Mouse (Mus musculus) kidney, adult 18-20 months (tissue): ENCODE results near the gene Cwc25.
"Not testable (repeated sequence)": the region's sequence is repeated elsewhere in the genome, so short reads cannot be mapped to it uniquely, and the experiment has no call there.

Experiments
- DNase-seq: peaks from one replicate; pipeline ENCODE4 v3.0.0; 2021

Cwc25 gene

DNA sequence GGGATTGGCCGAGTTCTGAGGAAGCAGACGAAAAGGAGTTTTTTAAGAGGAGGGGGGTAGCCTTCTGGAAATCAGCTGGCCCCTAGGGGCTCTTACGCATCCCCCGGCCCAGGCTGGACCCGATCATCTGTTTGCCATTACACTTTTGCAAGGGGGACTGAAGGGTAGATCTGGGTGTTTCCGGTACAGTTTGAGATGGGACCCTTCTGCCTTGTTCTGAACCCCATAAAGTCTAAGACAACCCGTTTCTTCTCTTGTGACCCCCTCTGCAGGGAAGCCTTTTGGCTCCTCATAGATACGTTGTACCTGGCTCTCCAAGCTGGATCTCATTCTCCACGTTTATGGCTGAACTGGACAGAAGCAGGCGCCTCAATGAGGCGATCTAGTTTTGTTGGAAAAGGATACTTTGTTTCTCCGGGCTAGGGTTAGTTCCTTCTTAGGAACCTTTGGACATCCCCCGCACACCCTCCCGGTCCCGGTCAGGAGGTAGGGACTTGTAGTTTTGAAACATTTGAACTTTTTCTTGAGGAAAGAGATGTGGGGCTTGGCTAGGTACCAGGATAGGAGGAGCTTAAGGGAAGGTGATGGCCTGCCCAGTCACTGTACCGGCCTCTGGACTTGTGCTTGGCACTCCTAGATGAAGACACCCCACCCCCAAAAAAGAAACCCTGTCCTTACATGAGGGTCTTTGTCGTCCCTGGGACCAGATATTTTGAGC lies 34.5 kb upstream of the Cwc25 start:
- DNase-seq: peak; percentile 75

DNA sequence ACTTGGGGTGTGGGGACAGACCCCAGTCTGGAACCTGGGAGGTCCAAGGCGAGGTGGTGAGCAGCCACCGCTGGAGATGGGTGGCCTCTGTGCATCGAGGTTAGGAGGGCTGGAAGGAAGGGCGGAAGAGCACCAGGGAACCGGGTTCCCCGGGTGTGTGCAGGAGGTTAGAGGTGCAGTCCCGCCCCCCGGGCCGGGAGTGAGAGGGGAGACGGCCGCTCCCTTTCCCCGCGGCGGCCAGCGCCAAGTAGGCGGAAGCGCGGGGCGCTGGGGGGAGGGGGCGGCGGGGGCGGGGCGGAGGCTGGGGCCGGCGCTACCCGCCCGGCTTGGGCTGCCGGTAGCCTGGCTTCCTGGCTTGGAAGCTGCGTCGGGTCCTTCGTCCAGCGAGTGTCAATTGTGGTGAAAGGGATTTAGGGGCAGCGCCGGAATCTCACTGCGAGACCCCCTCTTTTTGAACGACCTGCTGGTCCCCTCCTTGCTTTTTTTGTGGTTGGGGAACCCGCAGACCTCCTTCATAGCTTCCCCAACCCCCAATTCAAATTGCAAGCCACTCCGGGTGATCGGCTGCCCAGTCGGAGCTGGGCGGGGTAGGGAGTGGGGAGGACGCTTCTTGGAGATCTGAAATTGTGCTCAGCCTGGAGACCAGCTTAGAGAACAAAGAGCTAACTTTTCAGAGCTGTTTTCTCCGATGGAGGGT lies 33.8 kb upstream of the Cwc25 start:
- peak; percentile 84 for DNase-seq

DNA sequence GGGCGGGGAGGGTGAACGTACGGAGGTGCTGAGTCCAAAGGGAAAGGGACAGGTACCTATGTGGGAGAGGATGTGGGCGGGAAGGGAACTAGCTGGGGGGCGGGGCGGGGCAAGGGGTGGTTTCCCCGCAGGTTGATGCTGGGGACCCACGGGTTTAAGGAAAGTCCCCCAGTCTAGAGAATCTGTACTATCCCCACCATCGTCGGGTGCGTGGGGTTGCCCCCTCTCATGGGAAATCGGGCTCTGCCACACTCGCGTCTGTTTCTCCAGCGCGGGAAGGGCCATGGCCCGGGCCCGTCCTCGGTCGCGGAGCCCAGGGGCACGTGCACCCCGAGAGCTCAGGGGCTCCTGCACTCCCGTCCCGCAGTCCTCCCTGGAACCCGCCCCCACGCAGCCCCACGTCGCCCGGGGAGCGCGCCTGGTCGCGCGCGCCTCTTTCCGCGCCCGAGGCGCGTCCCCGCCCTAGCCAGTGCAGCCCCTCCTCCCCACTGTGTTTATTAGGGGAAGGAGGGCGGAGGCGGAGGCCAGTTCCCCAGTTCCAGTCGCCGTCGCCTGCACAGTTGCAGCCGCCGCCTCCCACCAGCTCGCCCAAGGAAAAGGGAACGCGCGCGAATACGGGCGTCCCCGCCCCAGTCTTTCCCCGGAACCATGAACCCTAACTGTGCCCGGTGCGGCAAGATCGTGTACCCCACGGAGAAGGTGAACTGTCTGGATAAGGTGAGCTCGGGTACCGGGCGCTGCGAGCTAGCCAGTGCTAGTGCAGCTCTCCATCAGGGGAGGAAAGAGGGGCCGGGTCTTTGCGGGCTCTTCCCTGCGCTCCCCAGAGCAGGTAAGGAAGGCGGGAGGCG lies 33.0 kb upstream of the Cwc25 start:
- peak; percentile 89 for DNase-seq

DNA sequence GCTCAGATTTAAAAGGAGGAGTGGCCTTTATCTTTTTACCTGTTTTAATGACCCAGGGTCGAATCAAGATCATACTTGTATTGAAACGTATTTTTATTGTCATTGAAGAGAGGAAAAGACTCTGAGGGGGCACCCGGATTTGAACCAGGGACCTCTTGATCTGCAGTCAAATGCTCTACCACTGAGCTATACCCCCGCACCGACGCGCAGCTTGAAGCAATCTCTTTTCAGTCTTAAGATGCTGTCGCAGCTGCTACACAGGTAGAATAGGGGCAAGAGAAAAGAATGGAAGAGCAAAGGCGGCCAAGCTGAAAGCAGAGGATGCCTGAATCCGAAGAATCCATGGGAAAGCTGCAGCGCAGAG lies 32.4 kb upstream of the Cwc25 start, which contains the start of gene Lasp1:
Lasp1 (plus strand) TSS at position 219 of the 364 bp plus-strand sequence.
- peak; percentile 91 for DNase-seq

DNA sequence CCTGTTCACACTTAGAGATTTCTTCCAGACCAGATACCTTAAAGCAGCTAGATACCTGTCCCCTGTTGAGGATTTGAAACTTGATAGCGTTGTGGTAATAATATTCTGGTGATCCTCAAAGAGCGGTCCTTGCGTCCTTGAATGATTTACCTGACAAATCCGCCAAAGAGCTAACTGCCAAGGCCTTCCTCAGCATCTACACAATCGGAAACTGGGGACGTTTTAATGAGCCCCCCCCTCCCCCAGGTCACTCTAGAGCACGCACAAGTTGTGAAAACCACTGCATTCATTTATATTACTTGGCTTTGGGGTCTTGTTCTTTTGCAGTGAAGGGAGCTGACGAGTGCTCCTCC lies 31.7 kb upstream of the Cwc25 start:
- no peak for DNase-seq

DNA sequence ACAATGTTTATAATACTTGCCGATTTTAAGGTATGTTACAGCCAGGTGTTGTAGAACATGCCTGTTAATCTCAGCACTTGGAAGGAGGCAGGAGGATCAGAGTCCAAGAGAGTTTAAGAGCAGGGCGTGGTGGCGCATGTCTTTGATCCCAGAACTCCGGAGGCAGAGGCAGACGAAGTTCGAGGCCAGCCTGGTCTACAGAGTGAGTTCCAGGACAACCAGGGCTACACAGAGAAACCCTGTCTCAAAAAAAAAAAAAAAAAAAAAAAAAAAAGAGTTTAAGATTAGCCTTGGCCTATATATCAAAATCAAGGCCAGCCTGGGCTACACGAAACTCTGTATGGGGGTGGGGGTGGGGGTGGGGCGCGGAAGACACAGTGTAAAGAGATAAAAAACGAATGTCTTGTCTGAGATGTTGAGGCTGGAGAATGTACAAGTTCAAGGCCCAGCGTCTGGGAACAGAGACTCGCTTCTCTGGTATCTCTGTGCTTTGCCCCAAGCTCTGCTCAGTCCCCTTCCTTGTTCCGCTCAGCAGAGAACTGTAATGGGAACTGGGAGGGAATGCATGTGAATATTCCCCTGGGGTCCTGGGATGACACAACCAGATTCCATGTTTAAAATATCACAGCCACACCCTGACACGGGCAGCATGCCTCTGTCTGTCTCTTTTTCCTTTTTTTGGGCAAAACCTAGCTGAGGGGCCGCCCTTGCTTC lies 31.2 kb upstream of the Cwc25 start:
- no peak for DNase-seq

DNA sequence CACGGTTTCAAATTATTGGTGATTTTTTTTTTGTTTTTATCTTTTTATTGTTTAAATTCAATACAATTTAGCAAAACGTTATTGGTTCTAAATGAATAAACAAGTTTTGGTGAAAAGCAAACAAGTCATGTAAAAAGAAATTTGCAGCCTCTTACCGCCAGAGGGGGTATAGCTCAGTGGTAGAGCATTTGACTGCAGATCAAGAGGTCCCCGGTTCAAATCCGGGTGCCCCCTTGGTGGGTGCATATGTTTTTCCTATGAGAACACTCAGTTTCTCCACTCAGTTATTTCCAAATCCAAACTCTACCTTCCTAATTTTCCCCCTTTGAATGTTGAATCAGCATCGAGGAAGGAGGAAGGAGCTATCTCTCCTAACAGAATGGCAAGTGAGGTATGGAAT lies 30.6 kb upstream of the Cwc25 start:
- DNase-seq: peak; percentile 73

DNA sequence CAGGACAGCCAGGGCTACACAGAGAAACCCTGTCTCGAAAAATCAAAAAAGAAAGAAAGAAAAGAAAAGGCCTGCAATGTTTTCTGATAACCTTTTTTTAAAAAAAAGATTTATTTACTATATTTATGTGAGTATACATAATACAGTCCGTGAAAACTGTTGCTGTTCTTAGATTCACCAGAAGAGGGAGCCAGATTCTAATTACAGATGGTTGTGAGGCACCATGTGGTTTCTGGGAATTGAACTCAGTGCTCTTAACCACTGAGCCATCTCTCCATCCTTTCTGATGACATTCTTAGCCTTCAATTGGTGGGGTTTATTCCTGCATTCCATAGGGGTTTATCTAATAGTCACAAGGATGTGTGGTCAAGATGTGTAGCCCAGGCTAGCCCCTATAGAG lies 26.8 kb upstream of the Cwc25 start:
- no peak for DNase-seq

DNA sequence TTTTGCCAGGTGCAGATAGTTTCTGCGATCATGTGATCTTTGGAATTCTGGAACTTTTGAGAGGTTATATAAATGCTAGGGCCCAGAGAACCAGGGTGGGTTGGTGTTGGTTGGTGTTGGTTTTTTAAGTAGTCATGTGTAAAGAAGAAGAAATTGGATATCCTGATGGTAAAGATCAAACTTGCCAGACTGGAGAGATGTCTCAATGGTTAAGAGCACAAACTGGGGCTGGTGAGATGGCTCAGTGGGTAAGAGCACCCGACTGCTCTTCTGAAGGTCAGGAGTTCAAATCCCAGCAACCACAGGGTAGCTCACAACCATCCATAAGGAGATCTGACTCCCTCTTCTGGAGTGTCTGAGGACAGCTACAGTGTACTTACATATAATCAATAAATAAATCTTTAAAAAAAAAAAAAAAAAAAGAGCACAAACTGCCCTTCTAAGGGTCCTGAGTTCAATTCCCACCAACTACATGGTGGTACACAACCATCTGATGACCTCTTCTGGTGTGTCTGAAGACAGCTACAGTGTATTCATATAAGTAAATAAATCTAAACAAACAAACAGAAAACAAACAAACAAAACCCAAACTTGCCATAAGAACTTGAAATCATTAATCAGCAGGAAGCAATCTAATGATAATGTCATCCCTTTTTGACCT lies 24.6 kb upstream of the Cwc25 start:
- not testable (repeated sequence) for DNase-seq

DNA sequence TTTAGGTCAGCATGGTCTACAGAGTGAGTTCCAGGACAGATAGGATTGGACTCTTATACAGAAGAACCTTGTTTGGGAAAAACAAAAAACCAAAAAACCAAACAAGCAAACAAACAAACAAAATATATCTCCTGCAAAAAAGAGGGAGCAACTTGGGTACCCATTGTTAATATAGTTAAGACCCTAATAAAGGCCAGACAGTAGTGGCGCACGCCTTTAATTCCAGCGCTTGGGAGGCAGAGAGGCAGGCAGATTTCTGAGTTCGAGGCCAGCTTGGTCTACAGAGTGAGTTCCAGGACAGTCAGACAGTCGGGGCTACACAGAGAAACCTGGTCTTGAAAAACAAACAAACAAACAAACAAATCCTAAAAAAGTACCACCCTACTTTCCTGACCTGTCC lies 23.4 kb upstream of the Cwc25 start:
- DNase-seq: no peak

DNA sequence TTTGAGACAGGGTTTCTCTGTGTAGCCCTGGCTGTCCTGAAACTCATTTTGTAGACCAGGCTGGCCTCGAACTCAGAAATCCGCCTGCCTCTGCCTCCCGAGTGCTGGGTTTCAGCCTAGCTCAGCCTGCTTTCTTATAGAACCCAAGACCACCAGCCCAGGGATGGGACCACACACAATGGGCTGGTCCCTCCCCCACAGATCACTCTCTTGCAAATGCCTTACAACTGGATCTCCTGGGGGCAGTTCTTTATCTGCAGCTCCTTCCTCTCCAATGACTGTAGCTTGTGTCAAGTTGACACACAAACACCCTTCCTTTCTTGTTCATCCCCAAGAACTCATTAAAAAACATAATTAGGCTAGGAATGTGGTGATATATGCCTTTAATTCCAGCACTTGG lies 21.6 kb upstream of the Cwc25 start:
- no peak for DNase-seq

DNA sequence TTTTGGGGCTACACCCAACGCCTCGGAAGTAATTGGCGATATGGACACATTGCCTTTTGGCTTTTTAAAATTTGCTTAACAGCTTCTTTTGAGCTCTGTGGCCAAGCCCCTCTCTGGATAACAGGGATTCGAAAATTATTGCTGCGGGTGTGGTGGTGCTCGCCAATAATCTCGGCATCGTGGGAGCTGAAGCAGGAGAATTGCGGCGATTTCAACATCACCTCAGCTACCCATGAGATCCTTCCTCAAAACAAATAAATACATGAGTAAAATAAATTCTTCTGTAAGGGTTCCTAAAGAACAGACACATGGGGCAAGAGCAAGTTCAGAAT lies 16.2 kb upstream of the Cwc25 start:
- DNase-seq: no peak

DNA sequence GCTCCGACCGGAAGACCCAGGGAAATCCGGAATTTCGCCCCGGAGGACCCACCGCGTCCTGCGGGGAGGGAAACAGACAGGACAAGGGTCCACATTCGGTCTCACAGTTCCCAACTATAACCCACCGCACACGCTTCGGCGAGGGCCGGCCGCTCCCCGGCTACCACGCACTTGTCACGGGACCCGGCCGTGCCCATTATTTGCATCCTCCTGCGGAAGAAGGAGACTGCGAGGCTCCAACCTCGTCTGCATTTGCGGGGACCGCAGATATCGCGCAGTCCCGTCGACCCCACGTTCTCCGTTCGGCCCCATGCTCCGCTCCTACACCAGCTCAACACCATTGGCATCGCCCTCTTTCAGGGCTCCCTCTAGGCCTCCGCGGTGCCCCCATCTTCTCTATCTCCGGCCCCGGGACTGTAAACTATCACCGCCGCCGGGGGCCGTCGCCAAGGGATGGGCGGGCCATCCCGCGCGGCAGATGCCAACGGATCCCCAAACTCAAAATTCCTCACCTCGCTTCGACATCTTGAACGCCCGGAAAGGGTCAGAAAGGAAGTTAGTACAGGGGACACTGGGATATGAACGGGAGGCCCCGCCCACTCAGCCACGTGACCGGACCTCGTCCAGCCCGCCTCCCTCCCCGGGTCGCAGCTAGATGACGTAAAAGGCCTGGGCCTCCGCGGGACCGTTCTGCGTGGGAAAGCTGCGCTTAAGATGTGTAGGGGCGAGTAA lies 15.6 kb upstream of the Cwc25 start, which contains the start of gene Rpl23:
Rpl23 (minus strand) TSS at position 606 of the 732 bp plus-strand sequence.
- DNase-seq: peak; percentile 100

DNA sequence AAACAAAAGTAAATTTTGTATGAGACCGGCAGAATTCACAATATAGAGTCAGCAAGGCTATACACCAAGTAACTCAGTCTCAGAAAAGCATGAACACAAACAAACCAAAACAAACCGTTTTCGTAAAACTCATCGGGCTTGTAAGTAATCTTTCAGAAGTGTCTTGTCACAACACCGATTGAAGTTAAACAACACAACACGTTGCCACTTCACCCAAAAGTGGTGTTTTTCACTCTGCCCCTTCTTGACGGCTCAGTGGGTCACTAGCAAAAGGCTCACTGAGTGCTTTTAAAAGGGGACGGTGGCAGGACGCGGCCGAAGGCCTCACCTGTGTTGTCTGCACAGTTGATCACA lies 15.1 kb upstream of the Cwc25 start:
- no peak for DNase-seq

DNA sequence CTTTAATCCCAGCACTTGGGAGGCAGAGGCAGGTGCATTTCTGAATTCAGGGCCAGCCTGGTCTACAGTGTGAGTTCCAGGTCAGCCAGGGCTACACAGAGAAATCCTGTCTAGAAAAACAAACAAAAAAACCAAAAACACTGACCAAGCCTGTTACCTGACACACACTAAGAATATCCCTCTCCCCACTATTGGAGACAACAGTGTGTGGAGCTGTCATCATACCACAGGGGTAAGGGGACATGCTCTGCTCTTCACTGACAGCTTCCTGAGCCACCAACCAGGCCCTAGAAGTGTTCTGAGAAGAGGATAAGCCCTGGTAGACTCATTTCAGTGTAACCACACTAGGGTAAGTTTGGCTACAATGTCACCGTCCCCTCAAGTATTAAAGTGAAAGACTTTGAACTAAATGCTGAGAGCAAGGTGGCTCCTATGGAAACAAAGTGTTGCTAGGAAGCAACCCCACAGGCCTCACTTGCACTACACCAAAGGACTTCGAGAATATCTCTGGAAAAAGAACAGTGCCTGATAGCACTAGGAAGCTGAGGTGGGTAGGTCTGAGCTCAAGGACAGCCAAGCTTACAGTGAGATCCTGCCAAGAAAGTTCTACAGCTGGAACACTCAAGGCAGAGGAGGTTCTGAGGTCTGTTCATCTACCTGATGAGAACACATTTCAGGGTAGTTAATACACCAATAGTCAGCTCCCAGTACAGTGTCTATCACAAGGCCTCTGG lies 13.8 kb upstream of the Cwc25 start:
- DNase-seq: no peak

DNA sequence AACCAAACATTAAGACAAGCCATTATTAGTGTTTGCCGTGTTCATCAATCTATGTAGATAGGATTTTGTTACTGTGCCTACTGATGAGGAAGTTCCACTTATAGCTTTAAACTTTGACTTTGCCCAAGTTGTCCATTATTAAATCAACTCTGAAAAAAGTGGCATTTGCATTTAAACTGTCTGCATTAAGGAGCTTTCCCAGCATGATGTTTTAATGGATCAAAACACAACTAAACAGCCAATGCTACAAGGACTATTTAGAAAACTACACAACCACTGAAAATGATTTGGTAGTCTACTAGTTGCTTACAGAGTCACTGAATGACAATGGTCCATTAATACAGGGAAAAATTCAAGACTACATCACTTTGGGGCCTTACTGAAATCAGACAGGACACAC lies 12.6 kb upstream of the Cwc25 start:
- no peak for DNase-seq

DNA sequence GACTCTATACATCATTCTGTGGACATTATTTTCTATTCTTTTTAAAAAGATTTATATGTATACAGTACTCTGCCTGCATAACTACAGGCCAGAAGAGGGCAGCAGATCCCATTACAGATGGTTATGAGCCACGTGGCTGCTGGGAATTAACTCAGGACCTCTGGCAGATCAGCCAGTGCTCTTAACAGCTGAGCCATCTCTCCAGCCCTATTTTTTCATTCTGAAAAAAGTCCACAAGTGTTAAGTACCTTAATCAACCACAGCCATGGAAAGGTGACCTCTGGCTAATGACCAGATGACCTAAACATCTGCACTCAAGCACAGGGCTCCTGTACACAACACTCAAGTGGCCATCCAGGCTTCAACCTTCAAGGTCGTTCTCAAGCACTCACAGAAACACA lies 10.8 kb upstream of the Cwc25 start:
- DNase-seq: no peak

DNA sequence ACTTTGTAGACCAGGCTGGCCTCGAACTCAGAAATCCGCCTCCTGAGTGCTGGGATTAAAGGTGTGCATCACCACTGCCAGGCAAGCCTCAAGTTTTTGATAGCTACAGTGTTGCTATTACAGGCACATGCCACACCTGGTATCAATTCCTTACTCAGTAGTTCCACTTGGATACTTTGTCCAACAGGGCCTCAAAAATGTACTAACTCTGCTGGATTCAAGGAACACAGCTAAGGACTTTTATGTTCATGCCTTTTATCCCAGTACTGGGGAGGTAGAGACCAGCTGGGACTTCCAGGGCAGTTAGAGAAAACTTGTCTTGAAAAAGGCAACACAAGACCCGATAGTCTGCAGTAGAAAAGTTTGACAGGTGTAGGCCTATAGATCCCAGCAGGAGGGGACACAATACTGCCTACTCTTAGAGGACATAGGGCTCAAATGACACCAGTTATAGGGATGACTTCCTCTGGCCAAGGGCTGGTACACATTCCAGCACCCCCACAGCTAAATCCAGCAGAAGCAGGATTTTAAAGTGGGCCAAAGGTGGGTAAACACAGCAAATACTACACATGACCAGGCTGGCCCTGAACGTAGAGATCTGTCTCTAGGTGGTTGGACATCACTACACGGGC lies 10.3 kb upstream of the Cwc25 start:
- no peak for DNase-seq

DNA sequence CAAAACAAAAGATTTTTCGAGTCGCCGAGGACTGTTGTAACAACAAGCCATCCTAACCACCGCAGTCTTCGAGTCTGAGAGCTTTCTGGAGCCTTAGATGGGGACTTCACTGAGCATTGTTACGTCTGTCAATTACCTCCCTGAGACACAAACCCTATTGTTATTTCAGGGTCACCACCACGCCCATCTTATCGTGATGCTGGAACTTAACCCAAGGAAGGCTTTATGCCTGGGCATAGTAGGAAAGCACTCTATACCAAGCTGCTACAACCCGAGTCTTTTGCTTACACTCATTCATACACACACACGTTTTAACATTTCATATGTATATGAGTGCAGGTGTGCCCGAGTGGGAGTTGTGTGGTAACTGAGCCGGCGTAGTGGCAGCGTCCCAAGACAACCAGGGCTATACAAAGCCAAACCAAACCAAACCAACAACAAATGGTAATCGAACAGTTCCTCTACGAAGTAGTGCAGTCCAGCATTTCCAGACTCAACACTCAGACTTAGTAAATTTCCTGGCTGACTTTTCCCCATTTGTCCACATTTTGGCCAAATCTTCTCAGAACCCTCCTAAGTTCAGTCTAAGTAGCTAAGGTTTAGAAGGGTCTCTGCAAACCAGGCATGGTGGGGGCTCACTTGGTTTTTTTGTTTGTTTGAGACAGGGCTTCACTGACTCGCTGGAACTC lies 9.6 kb upstream of the Cwc25 start, which contains the start of gene 1700001P01Rik:
1700001P01Rik (minus strand) TSS at position 111 of the 689 bp plus-strand sequence.
- DNase-seq: no peak

DNA sequence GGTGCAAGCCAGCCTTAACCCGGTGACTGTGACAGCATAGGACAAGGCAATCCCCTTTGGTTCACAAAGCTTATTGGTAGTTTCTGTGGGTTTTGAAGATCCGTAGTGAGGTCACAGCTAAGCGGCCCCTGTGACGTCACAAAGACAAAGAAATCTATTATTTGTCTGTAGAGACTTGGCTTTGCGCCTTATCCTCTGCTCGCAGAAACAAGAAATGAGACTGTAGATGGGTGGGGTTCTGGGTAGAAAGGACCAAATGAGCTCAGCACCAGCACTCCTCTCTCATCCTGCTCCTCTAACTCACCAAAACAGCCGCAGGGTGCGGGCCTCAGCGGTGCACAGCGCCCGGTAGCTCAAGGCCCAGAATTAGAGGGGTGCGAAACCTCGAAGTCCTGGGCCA lies 8.8 kb upstream of the Cwc25 start:
- DNase-seq: no peak
